Mouse (Mus musculus) midbrain, postnatal 0 days (tissue): ENCODE measurements around the gene Lasp1. TPM values are rescaled to one million over a fixed set of nuclear protein-coding genes. Genes with fewer than 3 reads are reported as not detected.
"Not testable (repeated sequence)": the region's sequence is repeated elsewhere in the genome, so short reads cannot be mapped to it uniquely, and the experiment has no call there.

Experiments
- ATAC-seq: fragments of 200-750 bp; cut with Nextera tagmentation; 2 replicates; pipeline ENCODE4 v1.8.0; 2017; ENCODE audit warnings: moderate number of reproducible peaks, mild to moderate bottlenecking, moderate TSS enrichment, moderate library complexity; ENCODE audit not compliant: low FRiP score
- DNase-seq: peaks from one replicate; pipeline ENCODE4 v3.0.0-alpha.2; 2015; ENCODE audit warnings: low spot score
- H3K27ac ChIP-seq: fragments of 300-500 bp; sonication (generic); 2 replicates; pipeline ENCODE4 v1.5.1; 2014; ENCODE audit warnings: low read depth, mild to moderate bottlenecking, low read length, mixed read lengths
- H3K27me3 ChIP-seq: fragments of 300-500 bp; sonication (generic); 2 replicates; pipeline ENCODE4 v1.6.1; 2014; ENCODE audit warnings: low read length, control low read depth, mixed read lengths; ENCODE audit not compliant: insufficient read depth
- H3K36me3 ChIP-seq: fragments of 300-500 bp; sonication (generic); 2 replicates; pipeline ENCODE4 v1.6.1; 2014; ENCODE audit warnings: low read length, control low read depth, mixed read lengths; ENCODE audit not compliant: insufficient read depth
- H3K4me1 ChIP-seq: fragments of 300-500 bp; sonication (generic); 2 replicates; pipeline ENCODE4 v1.6.1; 2014; ENCODE audit warnings: mild to moderate bottlenecking, control low read depth, antibody characterized with exemption, low read length, mixed read lengths; ENCODE audit not compliant: insufficient read depth
- H3K4me2 ChIP-seq: fragments of 300-500 bp; sonication (generic); 2 replicates; pipeline ENCODE4 v1.6.1; 2014; ENCODE audit warnings: low read depth, mild to moderate bottlenecking, low read length, mixed read lengths; ENCODE audit not compliant: poor library complexity, severe bottlenecking
- H3K4me3 ChIP-seq: fragments of 300-500 bp; sonication (generic); 2 replicates; pipeline ENCODE4 v1.5.1; 2014; ENCODE audit warnings: low read depth, mild to moderate bottlenecking, low read length, moderate library complexity
- H3K9ac ChIP-seq: fragments of 300-500 bp; sonication (generic); replicated peaks from 2 replicates; pipeline ENCODE4 v1.6.1; 2014; ENCODE audit warnings: mild to moderate bottlenecking, low read length, moderate library complexity, mixed read lengths; ENCODE audit not compliant: poor library complexity, severe bottlenecking
- H3K9me3 ChIP-seq: fragments of 300-500 bp; sonication (generic); 2 replicates; pipeline ENCODE4 v1.6.1; 2016; ENCODE audit warnings: low read length, control low read depth
- CTCF ChIP-seq: IDR thresholded peaks from 2 replicates; pipeline ENCODE4 v1.5.1; 2016; ENCODE audit warnings: antibody characterized with exemption, mild to moderate bottlenecking
- WGBS: fragments of 180-500 bp; shearing (Covaris S2); extraction: QIAGEN DNeasy Blood & Tissue Kit; methylation state at CpG from one replicate; pipeline ENCODE4 v1.1.7; 2014; 5-methylcytosine and 5-hydroxymethylcytosine counted together
- polyA plus RNA-seq: library from polyadenylated mRNA; unstranded; fragments of >200 nt; fragmentation: Nextera tagmentation; extraction: Ambion mirVana; gene quantifications from 2 replicates; pipeline ENCODE4 v1.2.1, GENCODE M21; 2015
- total RNA-seq: library from RNA; depleted of rRNA; stranded (reverse); fragments of >200 nt; gene quantifications from 2 replicates; pipeline ENCODE4 v1.2.3, GENCODE M21; 2014

Lasp1 gene
- total and polyA plus RNA-seq, 2 experiments from 2014 or later, result 179 to 206 TPM

DNA sequence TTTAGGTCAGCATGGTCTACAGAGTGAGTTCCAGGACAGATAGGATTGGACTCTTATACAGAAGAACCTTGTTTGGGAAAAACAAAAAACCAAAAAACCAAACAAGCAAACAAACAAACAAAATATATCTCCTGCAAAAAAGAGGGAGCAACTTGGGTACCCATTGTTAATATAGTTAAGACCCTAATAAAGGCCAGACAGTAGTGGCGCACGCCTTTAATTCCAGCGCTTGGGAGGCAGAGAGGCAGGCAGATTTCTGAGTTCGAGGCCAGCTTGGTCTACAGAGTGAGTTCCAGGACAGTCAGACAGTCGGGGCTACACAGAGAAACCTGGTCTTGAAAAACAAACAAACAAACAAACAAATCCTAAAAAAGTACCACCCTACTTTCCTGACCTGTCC, 9.1 kb upstream of the Lasp1 start:
- Histone ChIP-seq H3K4me1 (no peaks in the 10 kb centered on the region), H3K4me3 (no peak overlapping the region), H3K27ac (no peak overlapping the region), H3K9ac (no peak overlapping the region), H3K27me3 (no peaks in the 10 kb centered on the region), H3K36me3 (no peaks in the 10 kb centered on the region), H3K4me2 (no peak overlapping the region), H3K9me3 (no peaks in the 10 kb centered on the region)
- TF ChIP-seq CTCF, result no peak
- DNase-seq (no peak), ATAC-seq (no peak)
- 82% methylated on average over 5 of the region's 5 CpGs for WGBS

- DNase-seq, ATAC-seq, H3K4me3 ChIP-seq, H3K4me2 ChIP-seq, H3K27ac ChIP-seq, H3K9me3 ChIP-seq, H3K27me3 ChIP-seq, H3K4me1 ChIP-seq, H3K9ac ChIP-seq, H3K36me3 ChIP-seq: not testable (repeated sequence)
- 78% methylated on average over 2 of the region's 2 CpGs for WGBS
Observed at GRCm38 (mm10) chr11:97790778-97791438, 7.9 kb upstream of the Lasp1 start.

DNA sequence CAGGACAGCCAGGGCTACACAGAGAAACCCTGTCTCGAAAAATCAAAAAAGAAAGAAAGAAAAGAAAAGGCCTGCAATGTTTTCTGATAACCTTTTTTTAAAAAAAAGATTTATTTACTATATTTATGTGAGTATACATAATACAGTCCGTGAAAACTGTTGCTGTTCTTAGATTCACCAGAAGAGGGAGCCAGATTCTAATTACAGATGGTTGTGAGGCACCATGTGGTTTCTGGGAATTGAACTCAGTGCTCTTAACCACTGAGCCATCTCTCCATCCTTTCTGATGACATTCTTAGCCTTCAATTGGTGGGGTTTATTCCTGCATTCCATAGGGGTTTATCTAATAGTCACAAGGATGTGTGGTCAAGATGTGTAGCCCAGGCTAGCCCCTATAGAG, 5.6 kb upstream of the Lasp1 start:
- no peaks in the 10 kb centered on the region for H3K4me1 ChIP-seq
- 15% methylated on average over 2 of the region's 2 CpGs for WGBS

DNA sequence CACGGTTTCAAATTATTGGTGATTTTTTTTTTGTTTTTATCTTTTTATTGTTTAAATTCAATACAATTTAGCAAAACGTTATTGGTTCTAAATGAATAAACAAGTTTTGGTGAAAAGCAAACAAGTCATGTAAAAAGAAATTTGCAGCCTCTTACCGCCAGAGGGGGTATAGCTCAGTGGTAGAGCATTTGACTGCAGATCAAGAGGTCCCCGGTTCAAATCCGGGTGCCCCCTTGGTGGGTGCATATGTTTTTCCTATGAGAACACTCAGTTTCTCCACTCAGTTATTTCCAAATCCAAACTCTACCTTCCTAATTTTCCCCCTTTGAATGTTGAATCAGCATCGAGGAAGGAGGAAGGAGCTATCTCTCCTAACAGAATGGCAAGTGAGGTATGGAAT, 1.9 kb upstream of the Lasp1 start:
- Histone ChIP-seq H3K27ac (no peak overlapping the region), H3K27me3 (no peaks in the 10 kb centered on the region), H3K4me3 (no peak overlapping the region), H3K36me3 (no peaks in the 10 kb centered on the region), H3K9me3 (no peaks in the 10 kb centered on the region), H3K4me2 (no peak overlapping the region), H3K4me1 (peaks cover 4% of the 10 kb centered on the region; the same call in 1 of the 2 replicates), H3K9ac (no peak overlapping the region)
- DNase-seq (peak; percentile 80), ATAC-seq (no peak)
- TF ChIP-seq CTCF, result peak; percentile 61
- WGBS, result 4% methylated on average over 6 of the region's 6 CpGs

More for the DNA sequence above, 5.6 kb upstream of the Lasp1 start:
- Histone ChIP-seq H3K9ac (no peak overlapping the region), H3K4me3 (no peak overlapping the region), H3K36me3 (no peaks in the 10 kb centered on the region), H3K27me3 (no peaks in the 10 kb centered on the region), H3K9me3 (no peaks in the 10 kb centered on the region), H3K4me2 (no peak overlapping the region), H3K27ac (no peak overlapping the region)
- peak; percentile 73 for TF ChIP-seq CTCF
- ATAC-seq, result no peak
- DNase-seq, result peak; percentile 74

DNA sequence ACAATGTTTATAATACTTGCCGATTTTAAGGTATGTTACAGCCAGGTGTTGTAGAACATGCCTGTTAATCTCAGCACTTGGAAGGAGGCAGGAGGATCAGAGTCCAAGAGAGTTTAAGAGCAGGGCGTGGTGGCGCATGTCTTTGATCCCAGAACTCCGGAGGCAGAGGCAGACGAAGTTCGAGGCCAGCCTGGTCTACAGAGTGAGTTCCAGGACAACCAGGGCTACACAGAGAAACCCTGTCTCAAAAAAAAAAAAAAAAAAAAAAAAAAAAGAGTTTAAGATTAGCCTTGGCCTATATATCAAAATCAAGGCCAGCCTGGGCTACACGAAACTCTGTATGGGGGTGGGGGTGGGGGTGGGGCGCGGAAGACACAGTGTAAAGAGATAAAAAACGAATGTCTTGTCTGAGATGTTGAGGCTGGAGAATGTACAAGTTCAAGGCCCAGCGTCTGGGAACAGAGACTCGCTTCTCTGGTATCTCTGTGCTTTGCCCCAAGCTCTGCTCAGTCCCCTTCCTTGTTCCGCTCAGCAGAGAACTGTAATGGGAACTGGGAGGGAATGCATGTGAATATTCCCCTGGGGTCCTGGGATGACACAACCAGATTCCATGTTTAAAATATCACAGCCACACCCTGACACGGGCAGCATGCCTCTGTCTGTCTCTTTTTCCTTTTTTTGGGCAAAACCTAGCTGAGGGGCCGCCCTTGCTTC, 1.3 kb upstream of the Lasp1 start:
- peaks cover 10% of the 10 kb centered on the region for H3K4me1 ChIP-seq
- no peak for TF ChIP-seq CTCF
- no peaks in the 10 kb centered on the region for H3K9me3 ChIP-seq
- peak overlapping the region; percentile 71 for H3K4me2 ChIP-seq
- no peak overlapping the region for H3K9ac ChIP-seq
- H3K27me3 ChIP-seq, result no peaks in the 10 kb centered on the region
- 56% methylated on average over 15 of the region's 15 CpGs for WGBS
- DNase-seq (no peak), ATAC-seq (no peak)
- peak overlapping the region; percentile 89; the same call in 1 of the 2 replicates for H3K4me3 ChIP-seq
- H3K27ac ChIP-seq, result 0 out of 2 replicates have a peak overlapping the region, but pooled peaks have one; percentile 95
- no peaks in the 10 kb centered on the region for H3K36me3 ChIP-seq

GRCm38 (mm10) chr11:97798083-97798435, 741 bp upstream of the Lasp1 start:
- Histone ChIP-seq H3K27ac (peak overlapping the region; percentile 95; the same call in 1 of the 2 replicates), H3K4me2 (peak overlapping the region; percentile 71), H3K4me1 (peaks cover 10% of the 10 kb centered on the region), H3K36me3 (no peaks in the 10 kb centered on the region), H3K9me3 (no peaks in the 10 kb centered on the region), H3K9ac (no peak overlapping the region), H3K27me3 (no peaks in the 10 kb centered on the region), H3K4me3 (peak overlapping the region; percentile 89)
- no peak for DNase-seq
- ATAC-seq, result no peak
- no peak for TF ChIP-seq CTCF
- WGBS, result 29% methylated on average over 8 of the region's 8 CpGs
